Mouse (Mus musculus) heart, adult 18-20 months (tissue): ENCODE measurements at regions not wholly inside any gene's neighbourhood (a gene's known extent, or its start where the extent isn't known, plus 50 kb on each side); places are given as distances from the start of the nearest gene placed in this dataset.

Experiments
- DNase-seq, 2 experiments: peaks; one replicate each; pipeline ENCODE4 v3.0.0; 2021 to 2022; ENCODE audit warnings: mixed read lengths in 1 of 2

- no peak for DNase-seq
Observed at GRCm38 (mm10) chr1:152313480-152313879, 73.0 kb downstream of the Tsen15 start.

GRCm38 (mm10) chr1:152305461-152305860 is 81.0 kb downstream of the Tsen15 start:
- no peak for DNase-seq

- peak; percentile 49 to 66 for DNase-seq
Observed at GRCm38 (mm10) chr1:152304487-152305130, 81.9 kb downstream of the Tsen15 start.

- no peak for DNase-seq
Observed at GRCm38 (mm10) chr1:152301355-152301754, 85.1 kb downstream of the Tsen15 start.

- DNase-seq, result no peak
Observed at GRCm38 (mm10) chr1:152292196-152292736, 94.2 kb downstream of the Tsen15 start.

- DNase-seq, result peak; percentile 73 to 91
Observed at GRCm38 (mm10) chr1:152290768-152291167, 95.7 kb downstream of the Tsen15 start.

GRCm38 (mm10) chr1:152287566-152288490 is 98.7 kb downstream of the Tsen15 start:
- no peak for DNase-seq

- no peak for DNase-seq
Observed at GRCm38 (mm10) chr1:152286677-152287076, 99.8 kb downstream of the Tsen15 start.

- DNase-seq, result no peak
Observed at GRCm38 (mm10) chr1:152282106-152282505, 104.4 kb downstream of the Tsen15 start.

GRCm38 (mm10) chr1:152281201-152281600 is 105.3 kb downstream of the Tsen15 start:
- no peak for DNase-seq

GRCm38 (mm10) chr1:152280014-152280413 is 106.5 kb downstream of the Tsen15 start:
- no peak for DNase-seq

- no peak for DNase-seq
Observed at GRCm38 (mm10) chr1:152275011-152275410, 111.5 kb downstream of the Tsen15 start.

GRCm38 (mm10) chr1:152273430-152273829 is 113.1 kb downstream of the Tsen15 start:
- no peak for DNase-seq

GRCm38 (mm10) chr1:152269936-152270702 is 116.4 kb downstream of the Tsen15 start:
- DNase-seq, result no peak

GRCm38 (mm10) chr1:152266390-152266789 is 120.1 kb downstream of the Tsen15 start:
- no peak for DNase-seq

- DNase-seq, result no peak
Observed at GRCm38 (mm10) chr1:152264981-152265380, 121.5 kb downstream of the Tsen15 start.

GRCm38 (mm10) chr1:152261472-152261871 is 125.0 kb downstream of the Tsen15 start:
- no peak for DNase-seq

- no peak for DNase-seq
Observed at GRCm38 (mm10) chr1:152260950-152261349, 125.5 kb downstream of the Tsen15 start.

- no peak for DNase-seq
Observed at GRCm38 (mm10) chr1:152258258-152258657, 128.2 kb downstream of the Tsen15 start.

- no peak for DNase-seq
Observed at GRCm38 (mm10) chr1:152253906-152254305, 132.6 kb downstream of the Tsen15 start.

- no peak for DNase-seq
Observed at GRCm38 (mm10) chr1:152253486-152253885, 133.0 kb downstream of the Tsen15 start.

GRCm38 (mm10) chr1:152252658-152253267 is 133.7 kb downstream of the Tsen15 start:
- DNase-seq, result no peak
